Mouse (Mus musculus): ENCODE measurements around the gene Atp11a. TPM values are rescaled to one million over a fixed set of nuclear protein-coding genes. Genes with fewer than 3 reads are reported as not detected.
A peak's percentile ranks its signal among the peaks of the same experiment; 100 is the strongest.

Atp11a gene
- 10 to 100 TPM; 59.6 to 76.0 (median 63.8) TPM for total RNA-seq (2022)

GRCm38 (mm10) chr8:12756391-12757157 lies at the start of gene Atp11a:
Gene Atp11a (plus strand): TSS chr8:12757014.
- peak in 1 of 2 experiments; percentile 44 for DNase-seq (ENCODE audit: low spot score in 2 of 2)

GRCm38 (mm10) chr8:12711623-12712022 lies 45.2 kb upstream of the Atp11a start:
- no peak for DNase-seq (ENCODE audit: low spot score in 2 of 2)

GRCm38 (mm10) chr8:12715861-12716585 lies 40.8 kb upstream of the Atp11a start:
- no peak for DNase-seq (ENCODE audit: low spot score in 2 of 2)

- no peak for DNase-seq (ENCODE audit: low spot score in 2 of 2)
Measured at GRCm38 (mm10) chr8:12719091-12719490, 37.7 kb upstream of the Atp11a start.

- no peak for DNase-seq (ENCODE audit: low spot score in 2 of 2)
Measured at GRCm38 (mm10) chr8:12728644-12729043, 28.2 kb upstream of the Atp11a start.

GRCm38 (mm10) chr8:12730780-12731179 lies 26.0 kb upstream of the Atp11a start:
- DNase-seq (ENCODE audit: low spot score in 2 of 2): no peak

GRCm38 (mm10) chr8:12732431-12732830 lies 24.4 kb upstream of the Atp11a start:
- no peak for DNase-seq (ENCODE audit: low spot score in 2 of 2)

GRCm38 (mm10) chr8:12739113-12739512 lies 17.7 kb upstream of the Atp11a start:
- DNase-seq (ENCODE audit: low spot score in 2 of 2): no peak

GRCm38 (mm10) chr8:12743390-12743789 lies 13.4 kb upstream of the Atp11a start:
- no peak for DNase-seq (ENCODE audit: low spot score in 2 of 2)

- DNase-seq (ENCODE audit: low spot score in 2 of 2): no peak
Measured at GRCm38 (mm10) chr8:12748183-12748582, 8.6 kb upstream of the Atp11a start.

GRCm38 (mm10) chr8:12749116-12749515 lies 7.7 kb upstream of the Atp11a start:
- no peak for DNase-seq (ENCODE audit: low spot score in 2 of 2)

GRCm38 (mm10) chr8:12753054-12753453 lies 3.8 kb upstream of the Atp11a start:
- DNase-seq (ENCODE audit: low spot score in 2 of 2): no peak

- no peak for DNase-seq (ENCODE audit: low spot score in 2 of 2)
Measured at GRCm38 (mm10) chr8:12754115-12754514, 2.7 kb upstream of the Atp11a start.

GRCm38 (mm10) chr8:12755312-12755711 lies 1.5 kb upstream of the Atp11a start:
- no peak for DNase-seq (ENCODE audit: low spot score in 2 of 2)

- DNase-seq (ENCODE audit: low spot score in 2 of 2): no peak
Measured at GRCm38 (mm10) chr8:12755826-12756225, 988 bp upstream of the Atp11a start.

GRCm38 (mm10) chr8:12757231-12757940 lies 572 bp downstream of the Atp11a start:
- DNase-seq (ENCODE audit: low spot score in 2 of 2): peak; percentile 37 to 43

GRCm38 (mm10) chr8:12759963-12760362 lies 3.1 kb downstream of the Atp11a start:
- DNase-seq (ENCODE audit: low spot score in 2 of 2): no peak

GRCm38 (mm10) chr8:12761873-12762272 lies 5.1 kb downstream of the Atp11a start:
- no peak for DNase-seq (ENCODE audit: low spot score in 2 of 2)

GRCm38 (mm10) chr8:12763565-12764108 lies 6.8 kb downstream of the Atp11a start:
- no peak for DNase-seq (ENCODE audit: low spot score in 2 of 2)

GRCm38 (mm10) chr8:12764971-12765370 lies 8.2 kb downstream of the Atp11a start:
- DNase-seq (ENCODE audit: low spot score in 2 of 2): no peak

- DNase-seq (ENCODE audit: low spot score in 2 of 2): no peak
Measured at GRCm38 (mm10) chr8:12767176-12767575, 10.4 kb downstream of the Atp11a start.

GRCm38 (mm10) chr8:12768747-12769146 lies 11.9 kb downstream of the Atp11a start:
- DNase-seq (ENCODE audit: low spot score in 2 of 2): no peak

Data from layer of hippocampus, adult 8-10 months (tissue).